Mouse (Mus musculus): Measurements from ENCODE around the gene Eif2b1. TPM values are rescaled to one million over a fixed set of nuclear protein-coding genes. Genes with fewer than 3 reads are reported as not detected.
"Not testable (repeated sequence)": the region's sequence is repeated elsewhere in the genome, so short reads cannot be mapped to it uniquely, and the experiment has no call there.

Gene Eif2b1
- total RNA-seq (2017) = 37.9 and 61.6 TPM in 2 replicates

DNA sequence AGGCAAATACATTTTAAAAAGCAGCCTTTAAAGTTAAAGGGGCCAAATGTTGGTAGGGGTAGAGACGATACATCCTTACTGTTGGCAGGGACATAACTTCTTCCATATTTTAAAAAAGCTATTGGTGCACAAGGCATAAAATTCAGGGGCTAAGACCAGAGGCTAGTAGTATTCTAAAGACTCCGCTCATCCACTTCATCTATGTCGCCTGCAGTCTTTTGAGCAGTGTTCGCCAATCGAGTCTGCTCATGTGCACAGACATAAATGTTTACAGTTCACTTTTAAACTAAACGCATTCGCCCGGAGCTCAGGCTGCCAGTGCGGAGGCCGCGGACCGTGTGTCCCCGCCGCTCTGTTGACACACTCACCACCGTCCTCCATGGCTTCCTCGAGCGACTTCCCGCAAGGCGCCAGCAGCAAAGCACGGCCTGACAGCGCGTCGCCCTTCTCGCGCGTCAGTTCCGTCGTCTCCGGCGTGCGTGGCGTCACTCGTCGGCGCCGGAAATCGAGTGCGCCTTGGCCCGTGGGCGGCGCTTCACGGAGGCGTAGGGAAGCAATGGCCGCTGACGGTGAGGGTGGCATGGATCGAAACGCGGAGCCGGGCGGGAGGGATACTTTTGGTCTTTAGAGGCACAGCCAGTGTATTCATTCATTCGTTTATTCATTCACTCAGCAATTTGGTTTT, at the start of gene Eif2b1, which contains the start of gene Gtf2h3:
TSS of gene Eif2b1 (minus strand) at position 499 of the 685 bp plus-strand sequence.
TSS of gene Gtf2h3 (plus strand) at position 508 of the 685 bp plus-strand sequence.
- peak; percentile 93 for ATAC-seq (replicated peaks; ENCODE audit: low read depth, poor library complexity, severe bottlenecking)

DNA sequence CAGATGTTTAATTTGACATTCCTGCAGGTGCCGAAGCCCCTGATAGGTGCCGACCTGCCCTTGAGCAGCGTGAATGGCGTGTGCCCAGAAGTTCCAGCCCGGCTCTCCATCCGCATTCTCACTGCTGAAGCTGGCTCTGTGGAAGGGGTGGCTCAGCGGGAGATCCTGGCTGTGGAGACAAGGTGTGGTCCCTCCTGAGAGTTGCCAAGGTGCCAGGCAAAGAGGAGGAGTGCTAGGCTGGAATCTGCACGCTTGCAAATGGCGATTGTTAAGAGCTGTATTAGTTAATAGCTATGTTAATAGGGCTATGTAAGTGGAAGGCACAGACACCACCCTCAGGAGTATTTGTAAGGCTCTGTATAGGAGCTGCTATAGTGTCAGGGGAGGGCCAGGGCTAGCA, 45.4 kb upstream of the Eif2b1 start:
- ATAC-seq (replicated peaks; ENCODE audit: low read depth, poor library complexity, severe bottlenecking) = no peak

DNA sequence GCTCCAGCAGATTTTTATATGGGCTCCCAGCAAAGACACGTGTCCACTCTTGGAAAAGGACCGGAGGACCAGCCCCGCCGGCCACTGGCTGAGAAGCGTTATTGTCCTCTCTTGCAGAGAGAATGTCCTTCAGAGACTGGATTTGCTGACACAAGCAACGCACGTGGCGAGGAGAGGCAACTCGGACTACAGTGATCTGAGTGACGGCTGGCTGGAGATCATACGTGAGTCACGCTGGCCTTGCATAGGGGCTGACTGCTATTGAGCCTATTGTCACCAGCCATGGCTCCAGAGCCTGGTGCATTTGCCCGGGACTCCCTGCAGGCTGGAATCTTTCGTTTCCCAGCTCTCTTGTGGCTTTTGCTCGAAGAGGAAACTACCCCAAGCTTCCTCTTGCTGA, 44.0 kb upstream of the Eif2b1 start:
- ATAC-seq (replicated peaks; ENCODE audit: low read depth, poor library complexity, severe bottlenecking) = no peak

DNA sequence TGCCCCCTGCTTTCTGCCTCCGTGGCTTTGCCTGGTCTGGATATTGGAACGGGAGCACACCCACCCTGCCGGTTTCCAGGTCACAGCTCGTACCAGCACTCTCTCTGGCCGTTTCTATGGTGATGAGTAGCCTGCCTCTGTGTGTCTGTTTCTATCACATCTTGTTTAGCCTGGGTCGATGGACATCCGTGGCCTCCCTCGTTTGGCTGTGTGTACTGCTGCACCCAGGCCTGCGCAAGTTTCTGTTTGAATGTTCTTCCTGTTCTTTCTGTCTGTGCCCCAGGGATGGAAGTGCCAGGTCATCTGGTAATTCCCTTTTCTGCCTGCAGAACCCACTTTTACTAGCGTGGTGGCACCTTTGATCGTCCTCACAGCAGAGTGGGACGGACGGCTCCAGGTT, 42.4 kb upstream of the Eif2b1 start:
- peak; percentile 60 for ATAC-seq (replicated peaks; ENCODE audit: low read depth, poor library complexity, severe bottlenecking)

- ATAC-seq (replicated peaks; ENCODE audit: low read depth, poor library complexity, severe bottlenecking) = no peak
These were observed 39.8 kb upstream of the Eif2b1 start for GRCm38 (mm10) chr5:124618711-124619110.

- ATAC-seq (replicated peaks; ENCODE audit: low read depth, poor library complexity, severe bottlenecking) = peak; percentile 58
These were observed 35.8 kb upstream of the Eif2b1 start for GRCm38 (mm10) chr5:124614709-124615108.

DNA sequence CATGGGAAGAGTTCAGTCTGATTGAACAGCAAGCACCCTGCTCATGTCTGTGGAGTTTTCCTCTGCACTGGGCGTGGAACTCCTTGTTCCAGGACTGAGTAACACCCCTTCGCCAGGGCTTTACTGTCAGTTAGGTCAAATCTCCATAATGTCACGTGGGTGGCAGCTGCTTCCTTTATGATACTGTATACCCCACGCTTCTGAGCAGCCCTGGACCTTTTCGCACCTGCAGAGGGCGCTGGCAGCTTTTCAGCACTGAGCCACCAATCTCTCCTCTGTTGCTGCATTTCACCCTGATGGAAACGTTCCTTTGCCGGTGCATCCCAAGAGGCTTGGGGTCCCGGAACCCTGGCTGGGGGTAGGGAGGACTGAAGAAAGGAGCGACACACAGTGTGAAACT, 32.0 kb upstream of the Eif2b1 start:
- peak; percentile 85 for ATAC-seq (replicated peaks; ENCODE audit: low read depth, poor library complexity, severe bottlenecking)

DNA sequence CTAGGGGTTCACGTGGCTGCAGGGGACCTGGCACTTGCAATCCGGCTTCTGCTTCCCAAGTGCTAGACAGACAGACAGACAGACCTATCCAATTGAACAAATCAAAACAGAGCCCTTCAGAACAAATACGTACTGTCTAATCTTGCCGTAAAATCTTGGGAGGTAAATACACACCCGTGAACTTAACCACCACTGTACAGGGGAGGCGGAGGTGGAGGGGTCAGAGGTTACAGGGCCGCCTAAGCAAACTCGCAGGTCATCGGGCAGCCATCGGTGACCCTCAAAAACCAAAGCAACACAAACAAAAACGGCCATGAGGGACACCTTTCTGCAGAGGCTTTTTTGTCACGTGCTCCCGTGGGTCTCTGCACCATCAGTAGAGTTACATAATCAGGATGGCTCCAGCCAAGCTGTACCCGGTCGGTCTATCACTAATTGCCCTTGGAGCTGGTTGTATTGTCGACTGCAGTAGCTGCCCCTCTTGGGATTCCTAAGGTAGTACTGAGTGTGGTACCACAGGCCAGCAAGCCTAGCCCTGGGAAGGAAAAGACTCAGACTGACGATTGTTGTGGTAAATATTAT, 26.2 kb upstream of the Eif2b1 start:
- no peak for ATAC-seq (replicated peaks; ENCODE audit: low read depth, poor library complexity, severe bottlenecking)

DNA sequence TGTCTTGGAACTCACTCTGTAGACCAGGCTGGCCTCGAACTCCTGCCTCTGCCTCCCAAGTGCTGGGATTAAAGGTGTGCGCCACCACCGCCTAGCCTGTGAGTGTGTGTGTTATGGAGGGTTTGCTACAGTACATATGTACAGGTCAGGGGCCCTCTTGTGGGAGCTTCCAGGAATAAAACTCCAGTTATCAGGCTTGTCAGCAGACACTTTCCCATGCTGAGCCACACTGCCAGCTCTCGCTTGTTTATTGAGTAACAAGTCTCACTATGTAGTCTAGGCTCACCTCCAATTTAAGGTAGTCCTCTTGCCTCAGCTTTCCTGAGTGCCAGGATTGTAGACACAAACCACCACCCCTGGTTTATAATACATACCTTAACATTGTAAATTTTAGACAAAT, 25.4 kb upstream of the Eif2b1 start:
- ATAC-seq (replicated peaks; ENCODE audit: low read depth, poor library complexity, severe bottlenecking) = no peak

GRCm38 (mm10) chr5:124602349-124602748, 23.4 kb upstream of the Eif2b1 start:
- ATAC-seq (replicated peaks; ENCODE audit: low read depth, poor library complexity, severe bottlenecking) = no peak

GRCm38 (mm10) chr5:124599726-124600125, 20.8 kb upstream of the Eif2b1 start:
- not testable (repeated sequence) for ATAC-seq (replicated peaks; ENCODE audit: low read depth, poor library complexity, severe bottlenecking)

GRCm38 (mm10) chr5:124598224-124599174, 19.6 kb upstream of the Eif2b1 start:
- peak; percentile 95 for ATAC-seq (replicated peaks; ENCODE audit: low read depth, poor library complexity, severe bottlenecking)

GRCm38 (mm10) chr5:124592768-124593167, 13.8 kb upstream of the Eif2b1 start:
- no peak for ATAC-seq (replicated peaks; ENCODE audit: low read depth, poor library complexity, severe bottlenecking)

GRCm38 (mm10) chr5:124582515-124582914, 3.6 kb upstream of the Eif2b1 start:
- peak; percentile 50 for ATAC-seq (replicated peaks; ENCODE audit: low read depth, poor library complexity, severe bottlenecking)

- no peak for ATAC-seq (replicated peaks; ENCODE audit: low read depth, poor library complexity, severe bottlenecking)
These were observed 3.5 kb downstream of the Eif2b1 start for GRCm38 (mm10) chr5:124575467-124575866.

DNA sequence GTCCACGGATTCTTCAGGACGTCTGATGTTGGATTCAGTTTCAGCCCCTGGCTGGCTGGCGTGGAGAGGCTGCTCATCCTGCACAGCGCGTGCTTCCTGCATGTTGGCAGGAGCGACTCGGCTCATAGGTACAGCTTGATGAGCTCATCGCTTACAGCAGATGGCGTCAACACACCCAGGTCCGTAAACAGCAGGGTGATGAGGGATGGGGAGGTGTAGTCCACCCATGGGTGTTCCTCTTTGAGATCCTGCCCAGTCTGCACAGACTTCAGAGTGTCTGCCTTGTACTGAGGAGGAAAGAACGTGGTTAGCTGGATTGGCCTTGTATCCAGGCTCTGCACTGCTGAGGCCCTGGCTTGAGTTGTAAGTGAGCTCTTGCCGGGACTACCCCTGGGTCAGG, 7.9 kb downstream of the Eif2b1 start:
- ATAC-seq (replicated peaks; ENCODE audit: low read depth, poor library complexity, severe bottlenecking) = no peak

DNA sequence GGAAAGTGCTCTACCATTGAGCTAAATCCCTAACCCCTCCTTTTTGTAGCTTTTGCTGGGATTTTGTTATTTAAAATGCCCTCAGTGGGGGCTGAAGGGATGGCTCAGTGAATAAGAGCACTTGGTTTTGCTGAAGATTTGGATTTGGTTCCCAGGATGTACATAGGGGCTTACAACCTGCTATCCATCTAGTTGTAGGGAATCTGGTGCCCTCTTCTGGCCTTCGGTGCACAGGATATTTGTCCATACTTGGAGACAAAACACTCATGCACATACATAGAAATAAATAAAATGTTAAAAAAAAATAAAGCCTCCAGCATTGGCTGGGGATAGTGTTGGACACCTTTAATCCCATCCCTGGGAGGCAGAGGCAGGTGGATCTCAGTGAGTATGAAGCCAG, 23.8 kb downstream of the Eif2b1 start:
- no peak for ATAC-seq (replicated peaks; ENCODE audit: low read depth, poor library complexity, severe bottlenecking)

- ATAC-seq (replicated peaks; ENCODE audit: low read depth, poor library complexity, severe bottlenecking) = no peak
These were observed 25.3 kb downstream of the Eif2b1 start for GRCm38 (mm10) chr5:124553607-124554006.

GRCm38 (mm10) chr5:124552558-124553307, 26.2 kb downstream of the Eif2b1 start, which contains the start of gene Ddx55:
Gene Ddx55 (plus strand): TSS chr5:124552864.
- peak; percentile 96 for ATAC-seq (replicated peaks; ENCODE audit: low read depth, poor library complexity, severe bottlenecking)

DNA sequence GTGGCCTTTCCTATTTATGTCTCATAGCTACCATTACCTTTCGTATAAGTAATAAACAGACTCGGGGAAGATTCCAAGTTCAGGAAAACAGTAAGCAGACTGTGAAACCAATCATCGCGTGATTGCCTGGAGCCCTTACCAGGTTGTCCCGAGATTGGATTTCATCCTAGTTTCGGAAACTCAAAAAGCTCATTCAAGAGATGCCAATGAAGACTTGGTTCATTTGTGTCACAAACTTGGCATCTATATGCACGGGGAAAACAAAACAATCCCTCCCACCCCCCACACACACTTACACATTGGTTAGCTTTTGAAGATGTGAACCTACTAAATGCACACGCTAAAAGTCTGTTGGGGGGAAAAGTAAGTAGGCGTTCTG, 26.8 kb downstream of the Eif2b1 start:
- ATAC-seq (replicated peaks; ENCODE audit: low read depth, poor library complexity, severe bottlenecking) = no peak
